Mouse (Mus musculus) kidney, adult 8-10 months (tissue): ENCODE results near the gene Nol4l.
"Not testable (repeated sequence)": the region's sequence is repeated elsewhere in the genome, so short reads cannot be mapped to it uniquely, and the experiment has no call there.

ENCODE experiments used
- DNase-seq, 2 experiments: peaks; one replicate each; pipeline ENCODE4 v3.0.0; 2022

Gene Nol4l

DNA sequence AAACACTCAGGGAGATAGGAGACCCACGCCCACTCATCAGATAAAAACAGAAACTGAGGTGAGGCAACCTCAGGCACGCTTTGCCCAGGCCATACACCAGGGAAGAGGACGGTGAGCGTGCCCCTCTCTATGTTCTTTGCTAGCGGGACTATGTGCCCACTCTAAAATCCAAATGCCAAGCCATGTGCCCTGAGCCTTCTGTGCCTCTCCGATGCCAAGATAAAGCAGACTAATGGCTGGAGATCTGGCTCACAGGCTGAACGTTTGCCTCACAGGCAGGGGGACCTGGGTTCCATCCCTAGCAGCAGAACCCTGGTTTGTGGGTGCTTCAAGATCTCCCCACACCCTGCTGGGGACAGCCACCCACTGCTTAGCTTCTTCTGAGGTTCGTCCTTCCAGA, 19.6 kb downstream of the Nol4l start:
- no peak for DNase-seq

- no peak for DNase-seq
Measured at GRCm38 (mm10) chr2:153509211-153510029, 20.4 kb downstream of the Nol4l start.

GRCm38 (mm10) chr2:153508405-153508804, 21.4 kb downstream of the Nol4l start:
- no peak for DNase-seq

DNA sequence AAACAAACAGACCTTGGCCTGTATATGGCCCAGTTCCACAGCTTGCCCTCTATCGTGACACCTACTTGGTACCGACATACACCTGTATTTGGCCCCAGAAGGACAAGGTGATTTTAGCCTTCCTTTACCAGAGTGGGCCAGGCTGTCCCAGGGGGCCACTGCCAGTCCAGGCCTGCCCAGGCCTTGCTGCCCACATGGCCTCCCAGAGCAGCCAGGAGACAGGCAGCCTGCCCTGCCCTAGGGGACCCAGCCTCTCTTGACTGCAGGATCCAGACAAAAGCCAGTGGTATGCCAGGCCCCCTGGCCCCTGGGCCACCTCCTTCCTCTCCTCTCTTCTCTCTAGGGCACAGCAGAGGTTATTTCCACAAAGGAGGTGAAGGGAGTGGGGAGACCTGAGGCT, 21.8 kb downstream of the Nol4l start:
- no peak for DNase-seq

DNA sequence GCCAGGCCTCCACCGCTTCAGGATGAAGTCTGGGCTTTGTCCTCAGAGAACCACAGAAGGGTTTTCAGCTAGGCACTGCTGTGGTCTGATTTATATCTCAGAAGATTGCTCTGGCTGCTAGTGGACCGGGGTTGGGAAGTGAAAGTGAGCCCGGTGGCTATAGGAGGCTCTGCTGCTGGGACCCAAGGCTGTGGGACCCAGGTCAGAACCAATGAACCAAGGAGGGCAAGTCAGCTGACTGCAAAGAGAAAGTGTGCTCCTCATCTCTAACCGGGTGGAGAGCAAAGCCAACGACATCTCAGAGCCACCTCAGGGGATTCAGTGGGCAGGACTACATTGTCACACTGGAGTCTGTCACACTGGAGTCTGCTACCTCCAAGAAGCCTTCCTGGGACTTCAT, 23.4 kb downstream of the Nol4l start:
- no peak for DNase-seq

GRCm38 (mm10) chr2:153499154-153499553, 30.6 kb downstream of the Nol4l start:
- peak in 1 of 2 experiments; percentile 48 for DNase-seq

- DNase-seq: no peak
Measured at GRCm38 (mm10) chr2:153496898-153497297, 32.9 kb downstream of the Nol4l start.

DNA sequence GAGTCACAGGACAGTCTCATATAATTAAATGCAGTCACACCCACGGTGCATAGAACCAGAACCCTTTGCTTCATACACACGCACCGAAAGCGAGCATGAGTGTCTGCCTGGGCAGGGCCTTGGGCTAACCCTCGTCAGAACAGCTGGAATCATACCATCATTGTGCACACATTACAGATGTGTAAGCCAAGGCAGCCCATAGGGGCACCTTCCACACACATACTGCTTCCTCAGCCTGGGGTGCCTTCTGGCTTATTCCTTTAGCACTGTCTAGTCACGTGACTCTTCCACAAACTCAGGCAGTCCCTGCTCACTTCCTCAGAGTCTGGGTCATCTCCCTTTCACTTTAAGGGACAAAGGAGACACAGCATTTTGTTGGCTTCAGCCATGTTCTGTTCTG, 33.5 kb downstream of the Nol4l start:
- DNase-seq: no peak

- no peak for DNase-seq
Measured at GRCm38 (mm10) chr2:153495818-153496217, 34.0 kb downstream of the Nol4l start.

- not testable (repeated sequence) for DNase-seq
Measured at GRCm38 (mm10) chr2:153495391-153495790, 34.4 kb downstream of the Nol4l start.

- no peak for DNase-seq
Measured at GRCm38 (mm10) chr2:153494293-153494811, 35.4 kb downstream of the Nol4l start.

- DNase-seq: no peak
Measured at GRCm38 (mm10) chr2:153493781-153494292, 35.9 kb downstream of the Nol4l start.

DNA sequence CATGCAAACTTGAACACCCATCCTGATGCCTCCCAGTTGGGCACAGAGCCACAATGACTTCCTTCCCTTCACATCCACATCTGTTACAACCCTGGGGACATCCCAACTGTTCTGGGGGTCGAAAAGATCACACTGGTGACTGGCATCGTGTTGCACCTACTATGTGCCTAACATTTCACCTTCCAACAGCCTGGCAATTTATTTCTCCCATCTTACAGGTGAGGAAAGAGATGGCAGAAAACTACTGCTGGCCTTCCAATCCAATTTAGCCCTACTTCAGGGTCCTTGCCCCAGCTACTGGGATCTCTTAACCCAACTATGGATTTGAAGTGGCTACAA, 36.4 kb downstream of the Nol4l start:
- no peak for DNase-seq

DNA sequence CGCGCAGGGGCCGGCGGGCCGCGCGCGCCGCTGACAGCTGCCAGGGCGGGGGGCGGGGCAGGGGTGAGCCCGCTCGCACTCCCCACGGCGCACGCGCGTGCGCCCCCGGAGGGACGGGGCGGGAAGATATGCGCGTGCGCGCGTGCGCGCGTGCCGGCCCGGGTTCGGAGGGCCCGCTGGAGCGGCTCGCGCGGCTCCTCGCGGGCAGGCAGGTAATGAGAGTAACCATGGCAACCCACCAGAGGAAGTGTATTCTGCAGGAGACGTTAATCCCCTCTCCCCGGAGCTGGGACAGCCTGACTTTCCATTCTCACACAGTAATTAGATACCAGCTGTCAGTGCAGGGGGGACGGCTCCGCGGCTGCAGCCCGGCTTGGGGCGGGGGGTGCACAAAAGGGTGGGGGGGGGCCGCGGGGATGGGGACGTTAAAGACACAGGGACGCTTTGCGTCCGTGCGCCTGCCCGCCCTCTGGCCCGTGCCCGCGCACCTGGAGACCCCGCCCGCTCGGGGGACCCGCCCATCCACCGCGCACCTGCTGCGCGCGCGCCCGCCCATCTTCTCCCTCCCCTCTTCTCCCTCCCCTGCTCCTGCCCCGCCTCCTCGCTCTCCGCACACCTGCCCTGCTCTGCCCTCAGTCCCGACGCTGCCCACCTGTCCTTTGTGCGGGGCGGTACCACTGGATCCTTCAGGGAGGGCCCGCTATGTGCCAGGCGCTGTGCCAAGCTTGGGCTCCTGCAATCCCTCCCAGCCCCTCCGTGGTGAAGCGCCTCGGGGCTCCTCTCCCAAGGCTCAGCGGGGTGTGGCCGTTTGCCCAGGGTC, 37.0 kb downstream of the Nol4l start, which contains the start of gene 4930404H24Rik:
4930404H24Rik (plus strand) TSS at position 218 of the 820 bp plus-strand sequence.
- DNase-seq: peak; percentile 51 to 53

- peak in 1 of 2 experiments; percentile 24 for DNase-seq
Measured at GRCm38 (mm10) chr2:153492179-153492517, 37.6 kb downstream of the Nol4l start.

- no peak for DNase-seq
Measured at GRCm38 (mm10) chr2:153491512-153492178, 38.1 kb downstream of the Nol4l start.

DNA sequence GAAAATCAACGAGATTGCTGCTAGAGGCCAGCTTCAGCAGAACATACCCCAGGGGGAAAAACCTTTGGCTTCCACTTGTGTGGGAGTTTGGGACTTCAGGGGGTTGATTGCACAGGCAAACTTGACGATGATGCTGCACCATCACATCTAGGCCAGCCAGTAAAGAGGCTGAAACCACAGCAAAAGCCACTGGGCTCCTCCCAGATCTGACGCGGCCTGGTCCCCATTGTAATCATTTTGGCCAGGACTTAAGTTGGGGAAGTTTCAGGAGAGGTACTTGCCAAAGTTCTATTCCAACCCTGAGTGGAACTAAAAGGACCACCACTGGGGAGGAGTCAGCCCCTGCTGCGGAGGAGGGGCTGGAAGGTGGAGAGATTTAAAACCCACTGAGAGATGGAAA, 38.8 kb downstream of the Nol4l start:
- no peak for DNase-seq

- DNase-seq: no peak
Measured at GRCm38 (mm10) chr2:153490116-153490515, 39.7 kb downstream of the Nol4l start.

DNA sequence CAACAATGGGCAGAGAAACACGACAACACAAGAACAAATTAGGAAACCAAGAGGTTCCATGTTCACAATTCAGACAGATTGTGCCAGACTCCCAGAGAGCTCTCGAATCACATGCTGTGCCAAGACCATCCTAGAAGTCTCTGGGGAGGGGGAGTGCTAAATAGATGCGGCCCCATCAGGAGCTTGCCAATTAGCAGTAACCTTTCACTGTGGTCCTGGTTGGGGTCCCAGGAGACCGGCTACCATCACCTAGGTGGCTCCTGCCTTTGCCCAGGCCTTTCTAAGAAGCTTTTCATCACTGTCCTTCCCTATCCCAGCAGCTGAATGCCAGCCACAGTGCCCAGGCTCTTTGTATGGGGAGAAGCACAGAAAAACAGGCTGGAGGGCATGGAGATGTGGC, 45.7 kb downstream of the Nol4l start:
- DNase-seq: no peak

GRCm38 (mm10) chr2:153483118-153483983, 46.4 kb downstream of the Nol4l start:
- DNase-seq: peak; percentile 71

DNA sequence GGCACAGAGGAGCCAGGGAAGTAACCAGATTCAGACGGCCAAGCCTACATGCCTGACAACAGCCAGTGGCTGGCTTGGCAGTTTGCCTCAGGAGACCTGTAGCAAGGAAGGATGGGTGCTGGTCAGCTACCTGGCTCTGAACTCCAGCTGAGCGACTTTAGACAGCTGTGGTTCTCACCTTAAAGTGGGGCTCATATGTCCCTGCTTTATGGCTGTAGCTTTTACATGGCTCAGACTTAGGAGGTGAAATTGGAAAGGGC, 48.0 kb downstream of the Nol4l start:
- DNase-seq: peak in 1 of 2 experiments; percentile 50

GRCm38 (mm10) chr2:153481108-153481860, 48.5 kb downstream of the Nol4l start:
- DNase-seq: peak; percentile 61 to 67
